Mouse (Mus musculus): Measurements from ENCODE around the gene Rnf222.

GRCm38 (mm10) chr11:68896247-68896646 lies 7.9 kb downstream of the Rnf222 start:
- TF ChIP-seq CTCF (IDR thresholded peaks at IDR 0.05; ENCODE audit: control insufficient read depth, insufficient read depth, insufficient replicate concordance, low read depth, low read length) = no peak
- no peak for TF ChIP-seq POLR2A (IDR thresholded peaks at IDR 0.05; ENCODE audit: control insufficient read depth, low read depth, low read length)
